Mouse (Mus musculus) cerebellum, adult 2 months (tissue): Measurements from ENCODE around the gene Srrt.

Source experiments
- CTCF ChIP-seq: fragments of 200-500 bp; IDR thresholded peaks from 2 replicates; pipeline ENCODE4 v1.5.1; 2011; ENCODE audit warnings: low read depth, mild to moderate bottlenecking, control low read depth, low read length, moderate library complexity, borderline replicate concordance; ENCODE audit not compliant: insufficient read depth
- POLR2A ChIP-seq: fragments of 200-500 bp; IDR thresholded peaks from 2 replicates; pipeline ENCODE4 v1.6.1; 2011; ENCODE audit warnings: low read length, control low read depth, borderline replicate concordance; ENCODE audit not compliant: insufficient read depth

- TF ChIP-seq CTCF = no peak
- TF ChIP-seq POLR2A = no peak
These were observed 39.5 kb upstream of the Srrt start for GRCm38 (mm10) chr5:137346983-137347382.
